Mouse (Mus musculus): Measurements from ENCODE around the gene Tedc2. TPM values are rescaled to one million over a fixed set of nuclear protein-coding genes. Genes with fewer than 3 reads are reported as not detected.
A peak's percentile ranks its signal among the peaks of the same experiment; 100 is the strongest.

The Tedc2 gene
- polyA plus RNA-seq, 1 experiment from 2014 or later: 9.8 TPM

DNA sequence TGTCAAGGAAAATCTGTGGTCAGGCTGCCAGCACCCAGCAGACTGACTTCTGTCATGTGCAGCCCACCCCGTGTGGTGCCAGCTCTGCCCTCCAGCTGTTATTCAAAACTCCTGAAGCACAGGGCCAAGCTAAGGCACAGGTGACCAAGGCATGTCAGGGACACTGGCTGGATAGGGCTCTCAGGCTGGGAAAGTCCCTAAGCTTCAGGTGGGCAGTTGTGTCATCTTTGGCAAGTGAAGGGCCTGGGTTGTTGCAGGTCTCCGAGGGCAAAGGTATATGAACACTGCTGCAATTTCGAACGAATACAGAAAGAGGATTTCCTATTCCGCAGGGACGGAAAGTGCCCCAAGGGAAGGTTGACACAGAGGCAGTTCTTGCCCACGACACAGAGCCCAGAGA is 15.8 kb downstream of the Tedc2 start:
- ATAC-seq (ENCODE audit: insufficient read depth, low FRiP score, low read depth): no peak
- 3% methylated on average over 7 of the region's 7 CpGs for WGBS
- H3K36me3 ChIP-seq: no peaks in the 10 kb centered on the region
- H3K4me3 ChIP-seq (replicated peaks): peak overlapping the region; percentile 73
- H3K4me2 ChIP-seq: peak overlapping the region; percentile 95
- H3K4me1 ChIP-seq: peaks cover 55% of the 10 kb centered on the region
- H3K9me3 ChIP-seq: no peaks in the 10 kb centered on the region
- peak overlapping the region; percentile 67 for H3K9ac ChIP-seq
- no peak overlapping the region for H3K27ac ChIP-seq
- H3K27me3 ChIP-seq (replicated peaks): peaks cover 5% of the 10 kb centered on the region; the same call in 1 of the 2 replicates

- no peak for ATAC-seq (ENCODE audit: insufficient read depth, low FRiP score, low read depth)
- H3K4me3 ChIP-seq (replicated peaks): peak overlapping the region; percentile 73; the same call in 1 of the 2 replicates
- no peaks in the 10 kb centered on the region for H3K9me3 ChIP-seq
- no peak overlapping the region for H3K9ac ChIP-seq
- H3K4me2 ChIP-seq: peak overlapping the region; percentile 95
- H3K27ac ChIP-seq: no peak overlapping the region; the same call in 1 of the 2 replicates
- H3K36me3 ChIP-seq: no peaks in the 10 kb centered on the region
- H3K4me1 ChIP-seq: peaks cover 50% of the 10 kb centered on the region
- peaks cover 5% of the 10 kb centered on the region; the same call in 1 of the 2 replicates for H3K27me3 ChIP-seq (replicated peaks)
- WGBS: 56% methylated on average over 3 of the region's 3 CpGs
Observed at GRCm38 (mm10) chr17:24203611-24204534, 16.8 kb downstream of the Tedc2 start.

DNA sequence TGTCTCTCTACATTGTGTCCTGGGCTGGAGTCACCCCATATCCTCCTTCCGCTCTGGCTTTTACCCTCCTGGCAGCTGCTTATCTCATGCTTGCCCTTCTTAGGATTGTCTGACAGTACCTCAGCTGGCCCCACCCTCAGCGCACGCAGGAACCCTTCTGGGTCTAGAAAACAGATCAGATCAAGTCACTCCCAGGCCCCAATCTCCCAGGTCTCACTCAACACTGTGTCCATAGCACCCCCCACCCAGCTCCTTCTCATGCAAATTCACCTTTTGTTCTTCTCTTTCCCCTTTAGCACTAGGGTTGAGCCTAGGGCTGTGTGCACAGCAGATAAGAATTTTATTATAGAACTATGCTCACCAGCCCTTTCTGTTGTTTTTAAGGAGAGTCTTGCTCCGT is 17.6 kb downstream of the Tedc2 start:
- H3K27me3 ChIP-seq (replicated peaks): peaks cover 2% of the 10 kb centered on the region; the same call in 1 of the 2 replicates
- WGBS: 50% methylated on average over 4 of the region's 4 CpGs
- ATAC-seq (ENCODE audit: insufficient read depth, low FRiP score, low read depth): peak; percentile 47; the same call in 1 of the 2 replicates
- peaks cover 42% of the 10 kb centered on the region for H3K4me1 ChIP-seq
- H3K9me3 ChIP-seq: no peaks in the 10 kb centered on the region
- no peak overlapping the region for H3K4me3 ChIP-seq (replicated peaks)
- H3K4me2 ChIP-seq: no peak overlapping the region
- no peak overlapping the region for H3K27ac ChIP-seq
- H3K36me3 ChIP-seq: no peaks in the 10 kb centered on the region
- H3K9ac ChIP-seq: no peak overlapping the region

GRCm38 (mm10) chr17:24201092-24201491 is 19.6 kb downstream of the Tedc2 start:
- 81% methylated on average over 4 of the region's 4 CpGs for WGBS

GRCm38 (mm10) chr17:24199741-24200140 is 20.9 kb downstream of the Tedc2 start:
- Histone ChIP-seq H3K4me1 (peaks cover 13% of the 10 kb centered on the region), H3K4me2 (no peak overlapping the region), H3K4me3 (replicated peaks) (no peak overlapping the region), H3K36me3 (no peaks in the 10 kb centered on the region), H3K9ac (no peak overlapping the region), H3K9me3 (no peaks in the 10 kb centered on the region), H3K27me3 (replicated peaks) (no peaks in the 10 kb centered on the region), H3K27ac (no peak overlapping the region)
- WGBS: 60% methylated on average over 4 of the region's 4 CpGs
- no peak for ATAC-seq (ENCODE audit: insufficient read depth, low FRiP score, low read depth)

More at GRCm38 (mm10) chr17:24201092-24201491, 19.6 kb downstream of the Tedc2 start:
- Histone ChIP-seq H3K36me3 (no peaks in the 10 kb centered on the region), H3K9ac (no peak overlapping the region), H3K4me2 (no peak overlapping the region), H3K27me3 (replicated peaks) (no peaks in the 10 kb centered on the region; the same call in 1 of the 2 replicates), H3K9me3 (no peaks in the 10 kb centered on the region), H3K27ac (no peak overlapping the region), H3K4me3 (replicated peaks) (no peak overlapping the region), H3K4me1 (peaks cover 24% of the 10 kb centered on the region)
- no peak for ATAC-seq (ENCODE audit: insufficient read depth, low FRiP score, low read depth)

DNA sequence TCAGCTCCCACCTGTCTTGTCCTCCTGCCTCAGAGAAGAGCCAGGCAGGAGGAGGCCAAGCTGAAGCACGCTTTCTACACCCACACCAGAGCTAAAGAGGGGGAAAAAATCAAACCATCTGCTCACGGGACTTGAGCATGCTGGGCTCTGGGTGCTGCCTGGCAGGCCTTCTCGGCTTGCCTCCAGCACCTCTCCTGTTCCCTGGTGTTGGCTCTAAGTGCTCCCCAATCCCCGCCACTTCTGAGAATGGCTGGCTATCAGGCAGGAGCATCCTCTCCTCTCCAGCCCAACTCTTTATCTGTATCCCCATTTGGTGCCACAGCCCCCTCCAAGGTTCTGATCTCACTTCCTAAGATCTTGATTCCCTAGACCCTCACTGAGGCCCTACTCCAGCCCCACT is 21.4 kb downstream of the Tedc2 start:
- ATAC-seq (ENCODE audit: insufficient read depth, low FRiP score, low read depth): no peak
- Histone ChIP-seq H3K9ac (no peak overlapping the region), H3K27ac (no peak overlapping the region), H3K27me3 (replicated peaks) (no peaks in the 10 kb centered on the region), H3K4me2 (no peak overlapping the region), H3K9me3 (no peaks in the 10 kb centered on the region), H3K4me3 (replicated peaks) (no peak overlapping the region), H3K36me3 (no peaks in the 10 kb centered on the region), H3K4me1 (peaks cover 8% of the 10 kb centered on the region; the same call in 1 of the 2 replicates)
- WGBS: 77% methylated on average over 4 of the region's 4 CpGs

GRCm38 (mm10) chr17:24197032-24197824 is 23.4 kb downstream of the Tedc2 start:
- H3K27ac ChIP-seq: no peak overlapping the region
- 57% methylated on average over 15 of the region's 15 CpGs for WGBS
- H3K27me3 ChIP-seq (replicated peaks): no peaks in the 10 kb centered on the region
- no peaks in the 10 kb centered on the region for H3K9me3 ChIP-seq
- 0 out of 2 replicates have a peak, but pooled peaks cover 3% of the 10 kb centered on the region for H3K4me1 ChIP-seq
- no peaks in the 10 kb centered on the region for H3K36me3 ChIP-seq
- no peak overlapping the region for H3K9ac ChIP-seq
- ATAC-seq (ENCODE audit: insufficient read depth, low FRiP score, low read depth): no peak; the same call in 1 of the 2 replicates
- no peak overlapping the region for H3K4me2 ChIP-seq
- no peak overlapping the region for H3K4me3 ChIP-seq (replicated peaks)

DNA sequence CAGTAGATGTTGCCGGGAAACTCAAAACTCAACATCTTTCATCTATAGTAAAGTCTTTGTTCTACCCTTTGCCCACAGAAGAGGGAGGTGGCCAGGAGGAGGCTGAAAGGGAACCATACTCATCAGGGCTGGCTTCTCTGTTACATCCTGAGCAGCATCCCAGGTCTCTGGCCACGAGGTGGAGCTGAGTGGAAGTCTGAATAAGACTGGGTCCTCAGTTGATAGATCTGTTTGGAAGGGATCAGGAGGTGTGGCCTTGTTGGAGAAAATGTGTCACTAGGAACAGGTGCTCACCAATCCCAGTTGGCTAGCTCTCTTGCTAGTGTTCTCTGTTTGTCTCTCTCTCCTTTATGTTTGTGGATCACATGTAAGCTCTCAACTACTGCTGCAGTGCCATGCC is 25.3 kb downstream of the Tedc2 start:
- ATAC-seq (ENCODE audit: insufficient read depth, low FRiP score, low read depth): no peak
- H3K36me3 ChIP-seq: no peaks in the 10 kb centered on the region
- 0 out of 2 replicates have a peak, but pooled peaks cover 3% of the 10 kb centered on the region for H3K4me1 ChIP-seq
- no peak overlapping the region for H3K9ac ChIP-seq
- 51% methylated on average over 2 of the region's 2 CpGs for WGBS
- H3K27ac ChIP-seq: no peak overlapping the region
- no peak overlapping the region for H3K4me3 ChIP-seq (replicated peaks)
- no peak overlapping the region for H3K4me2 ChIP-seq
- H3K27me3 ChIP-seq (replicated peaks): no peaks in the 10 kb centered on the region
- H3K9me3 ChIP-seq: no peaks in the 10 kb centered on the region

DNA sequence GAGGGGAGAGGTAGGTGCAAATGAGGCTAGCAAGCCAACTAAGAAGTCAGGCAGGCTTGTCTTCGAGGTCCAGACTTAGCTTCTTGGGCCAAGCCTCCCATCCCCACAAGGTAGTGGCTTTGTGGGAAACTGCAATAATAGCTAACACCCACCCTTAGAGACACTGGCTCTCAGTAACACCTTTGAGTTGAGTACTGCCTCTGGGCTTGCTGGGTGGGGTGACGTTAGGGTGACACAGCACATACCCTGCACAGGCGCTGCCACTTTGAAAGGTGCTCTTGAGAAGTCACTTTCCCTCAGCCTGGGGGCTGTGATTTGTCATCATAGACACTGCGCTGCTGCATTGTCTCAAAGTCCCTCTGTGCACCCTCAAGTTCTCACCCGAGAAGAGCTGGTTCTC is 26.9 kb downstream of the Tedc2 start:
- no peaks in the 10 kb centered on the region for H3K27me3 ChIP-seq (replicated peaks)
- H3K27ac ChIP-seq: no peak overlapping the region
- no peaks in the 10 kb centered on the region for H3K4me1 ChIP-seq
- no peak overlapping the region for H3K4me3 ChIP-seq (replicated peaks)
- no peak overlapping the region for H3K4me2 ChIP-seq
- no peak for ATAC-seq (ENCODE audit: insufficient read depth, low FRiP score, low read depth)
- no peaks in the 10 kb centered on the region for H3K36me3 ChIP-seq
- H3K9ac ChIP-seq: no peak overlapping the region
- 78% methylated on average over 5 of the region's 5 CpGs for WGBS
- no peaks in the 10 kb centered on the region for H3K9me3 ChIP-seq

DNA sequence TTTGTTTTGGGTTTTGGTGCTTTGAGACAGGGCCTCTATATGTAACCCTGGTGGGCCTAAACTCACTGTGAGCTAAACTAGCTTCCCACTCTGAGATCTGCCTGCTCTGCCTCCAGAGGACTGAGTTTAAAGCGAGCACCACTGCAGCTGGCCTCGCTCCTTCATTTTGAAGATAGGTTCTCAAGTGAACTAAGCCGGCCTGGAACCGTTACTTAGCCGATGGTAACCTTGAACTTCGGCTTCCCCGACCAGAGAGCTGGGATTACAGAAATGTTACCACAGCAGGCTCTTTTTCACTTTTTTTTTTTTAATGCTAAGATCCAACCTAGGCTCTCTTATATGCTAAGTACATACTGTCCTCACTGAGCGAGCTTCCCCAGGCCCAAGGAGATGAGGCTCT is 27.4 kb downstream of the Tedc2 start:
- no peak overlapping the region for H3K4me3 ChIP-seq (replicated peaks)
- whole genome bisulfite sequencing: 86% methylated on average over 8 of the region's 8 CpGs
- H3K27me3 ChIP-seq (replicated peaks): no peaks in the 10 kb centered on the region
- H3K9ac ChIP-seq: no peak overlapping the region
- no peak for ATAC-seq (ENCODE audit: insufficient read depth, low FRiP score, low read depth)
- no peak overlapping the region for H3K27ac ChIP-seq
- H3K9me3 ChIP-seq: no peaks in the 10 kb centered on the region
- H3K4me2 ChIP-seq: no peak overlapping the region
- H3K36me3 ChIP-seq: no peaks in the 10 kb centered on the region
- H3K4me1 ChIP-seq: no peaks in the 10 kb centered on the region

- no peaks in the 10 kb centered on the region for H3K27me3 ChIP-seq (replicated peaks)
- H3K27ac ChIP-seq: no peak overlapping the region
- H3K4me1 ChIP-seq: no peaks in the 10 kb centered on the region
- ATAC-seq (ENCODE audit: insufficient read depth, low FRiP score, low read depth): no peak
- H3K4me2 ChIP-seq: no peak overlapping the region
- H3K36me3 ChIP-seq: no peaks in the 10 kb centered on the region
- WGBS: 68% methylated on average over 8 of the region's 8 CpGs
- H3K9ac ChIP-seq: no peak overlapping the region
- no peak overlapping the region for H3K4me3 ChIP-seq (replicated peaks)
- no peaks in the 10 kb centered on the region for H3K9me3 ChIP-seq
Observed at GRCm38 (mm10) chr17:24192848-24193247, 27.8 kb downstream of the Tedc2 start.

- Histone ChIP-seq H3K4me3 (replicated peaks) (no peak overlapping the region), H3K9ac (no peak overlapping the region), H3K36me3 (no peaks in the 10 kb centered on the region), H3K9me3 (no peaks in the 10 kb centered on the region), H3K4me2 (no peak overlapping the region), H3K4me1 (no peaks in the 10 kb centered on the region), H3K27me3 (replicated peaks) (no peaks in the 10 kb centered on the region), H3K27ac (no peak overlapping the region)
- no peak for ATAC-seq (ENCODE audit: insufficient read depth, low FRiP score, low read depth)
- 80% methylated on average over 4 of the region's 4 CpGs for WGBS
Observed at GRCm38 (mm10) chr17:24191481-24191880, 29.2 kb downstream of the Tedc2 start.

Measured in stomach, embryonic 15.5 days (tissue).